Mouse (Mus musculus) stomach, postnatal 0 days (tissue): ENCODE results near the gene Morc3. TPM values are rescaled to one million over a fixed set of nuclear protein-coding genes. Genes with fewer than 3 reads are reported as not detected.
A peak's percentile ranks its signal among the peaks of the same experiment; 100 is the strongest.

Experiments
- ATAC-seq: fragments of 200-750 bp; cut with Nextera tagmentation; 2 replicates; pipeline ENCODE4 v1.8.0; 2017; ENCODE audit not compliant: low FRiP score, low TSS enrichment
- DNase-seq: peaks from one replicate; pipeline ENCODE4 v3.0.0-alpha.2; 2016; ENCODE audit warnings: low spot score
- H3K27ac ChIP-seq: fragments of 300-500 bp; sonication (generic); replicated peaks from 2 replicates; pipeline ENCODE4 v1.5.1; 2014; ENCODE audit warnings: mild to moderate bottlenecking, control low read depth
- H3K27me3 ChIP-seq: fragments of 300-500 bp; sonication (generic); 2 replicates; pipeline ENCODE4 v1.6.1; 2014; ENCODE audit warnings: low read length; ENCODE audit not compliant: control insufficient read depth, insufficient read depth
- H3K36me3 ChIP-seq: fragments of 300-500 bp; sonication (generic); 2 replicates; pipeline ENCODE4 v1.6.1; 2014; ENCODE audit warnings: low read length, mixed read lengths; ENCODE audit not compliant: control insufficient read depth, insufficient read depth
- H3K4me1 ChIP-seq: fragments of 300-500 bp; sonication (generic); replicated peaks from 2 replicates; pipeline ENCODE4 v1.6.1; 2014; ENCODE audit warnings: antibody characterized with exemption; ENCODE audit not compliant: control insufficient read depth, insufficient read depth
- H3K4me2 ChIP-seq: fragments of 300-500 bp; sonication (generic); replicated peaks from 2 replicates; pipeline ENCODE4 v1.6.1; 2014; ENCODE audit warnings: low read depth, mild to moderate bottlenecking, control low read depth, moderate library complexity
- H3K4me3 ChIP-seq: fragments of 300-500 bp; sonication (generic); 2 replicates; pipeline ENCODE4 v1.5.1; 2014; ENCODE audit warnings: low read depth, low read length, control low read depth
- H3K9ac ChIP-seq: fragments of 300-500 bp; sonication (generic); 2 replicates; pipeline ENCODE4 v1.6.1; 2014; ENCODE audit warnings: mild to moderate bottlenecking, low read length, control low read depth, mixed read lengths
- H3K9me3 ChIP-seq: fragments of 300-500 bp; sonication (generic); 2 replicates; pipeline ENCODE4 v1.6.1; 2016; ENCODE audit warnings: low read length; ENCODE audit not compliant: control insufficient read depth
- CTCF ChIP-seq: IDR thresholded peaks from 2 replicates; pipeline ENCODE4 v1.5.1; 2016; ENCODE audit warnings: antibody characterized with exemption, low read depth, mild to moderate bottlenecking, moderate library complexity
- EP300 ChIP-seq: optimal IDR thresholded peaks from 2 replicates; pipeline ENCODE3; 2016; ENCODE audit warnings: antibody characterized with exemption
- WGBS: fragments of 180-500 bp; shearing (Covaris S2); extraction: QIAGEN DNeasy Blood & Tissue Kit; methylation state at CpG from one replicate; pipeline ENCODE4 v1.1.7; 2014; 5-methylcytosine and 5-hydroxymethylcytosine counted together
- polyA plus RNA-seq: library from polyadenylated mRNA; unstranded; fragments of >200 nt; fragmentation: Nextera tagmentation; extraction: Ambion mirVana; gene quantifications from 2 replicates; pipeline ENCODE4 v1.2.1, GENCODE M21; 2015

Morc3 gene
- polyA plus RNA-seq, 1 experiment from 2014 or later, result 17.9 TPM

GRCm38 (mm10) chr16:93915338-93915849 is 83.5 kb downstream of the Morc3 start:
- no peak for ATAC-seq
- Histone ChIP-seq H3K27ac (no peak overlapping the region), H3K4me3 (no peak overlapping the region), H3K9me3 (no peaks in the 10 kb centered on the region), H3K36me3 (no peaks in the 10 kb centered on the region), H3K4me1 (no peaks in the 10 kb centered on the region), H3K4me2 (no peak overlapping the region), H3K9ac (no peak overlapping the region), H3K27me3 (no peaks in the 10 kb centered on the region)
- peak; percentile 62 for TF ChIP-seq CTCF
- TF ChIP-seq EP300, result no peak
- peak; percentile 62 for DNase-seq
- WGBS, result 33% methylated on average over 9 of the region's 10 CpGs

GRCm38 (mm10) chr16:93917712-93918678 is 86.1 kb downstream of the Morc3 start:
- no peaks in the 10 kb centered on the region for H3K36me3 ChIP-seq
- no peaks in the 10 kb centered on the region for H3K9me3 ChIP-seq
- H3K27ac ChIP-seq, result no peak overlapping the region
- peak; percentile 62 for ATAC-seq
- H3K4me1 ChIP-seq, result no peaks in the 10 kb centered on the region
- H3K27me3 ChIP-seq, result no peaks in the 10 kb centered on the region
- peak; percentile 87 for DNase-seq
- H3K4me3 ChIP-seq, result no peak overlapping the region
- TF ChIP-seq CTCF, result peak; percentile 89
- TF ChIP-seq EP300, result no peak
- 25% methylated on average over 22 of the region's 22 CpGs for WGBS
- H3K9ac ChIP-seq, result no peak overlapping the region
- 0 out of 2 replicates have a peak overlapping the region, but pooled peaks have one; percentile 25 for H3K4me2 ChIP-seq

- H3K4me2 ChIP-seq, result no peak overlapping the region
- no peaks in the 10 kb centered on the region for H3K9me3 ChIP-seq
- no peak overlapping the region for H3K9ac ChIP-seq
- ATAC-seq (no peak), DNase-seq (no peak)
- no peaks in the 10 kb centered on the region for H3K4me1 ChIP-seq
- H3K36me3 ChIP-seq, result no peaks in the 10 kb centered on the region
- WGBS, result 70% methylated on average over 8 of the region's 8 CpGs
- no peak overlapping the region for H3K4me3 ChIP-seq
- H3K27ac ChIP-seq, result no peak overlapping the region
- no peaks in the 10 kb centered on the region for H3K27me3 ChIP-seq
- TF ChIP-seq CTCF (no peak), EP300 (no peak)
Observed at GRCm38 (mm10) chr16:93918679-93919060, 86.7 kb downstream of the Morc3 start.

GRCm38 (mm10) chr16:93919189-93919588 is 87.3 kb downstream of the Morc3 start:
- no peak overlapping the region for H3K27ac ChIP-seq
- DNase-seq (no peak), ATAC-seq (peak; percentile 13; the same call in 1 of the 2 replicates)
- H3K9ac ChIP-seq, result no peak overlapping the region
- WGBS, result 81% methylated on average over 20 of the region's 20 CpGs
- H3K9me3 ChIP-seq, result no peaks in the 10 kb centered on the region
- no peak overlapping the region for H3K4me2 ChIP-seq
- TF ChIP-seq CTCF (no peak), EP300 (no peak)
- no peak overlapping the region for H3K4me3 ChIP-seq
- no peaks in the 10 kb centered on the region for H3K36me3 ChIP-seq
- H3K27me3 ChIP-seq, result no peaks in the 10 kb centered on the region
- H3K4me1 ChIP-seq, result no peaks in the 10 kb centered on the region

- Histone ChIP-seq H3K4me1 (no peaks in the 10 kb centered on the region), H3K4me2 (no peak overlapping the region), H3K9me3 (no peaks in the 10 kb centered on the region), H3K27ac (no peak overlapping the region), H3K27me3 (no peaks in the 10 kb centered on the region), H3K4me3 (no peak overlapping the region), H3K9ac (no peak overlapping the region), H3K36me3 (no peaks in the 10 kb centered on the region)
- DNase-seq (no peak), ATAC-seq (no peak)
- TF ChIP-seq CTCF, result no peak
- no peak for TF ChIP-seq EP300
- 74% methylated on average over 4 of the region's 4 CpGs for WGBS
Observed at GRCm38 (mm10) chr16:93920673-93921072, 88.8 kb downstream of the Morc3 start.

- Histone ChIP-seq H3K27me3 (no peaks in the 10 kb centered on the region), H3K4me1 (no peaks in the 10 kb centered on the region), H3K4me3 (no peak overlapping the region), H3K9ac (no peak overlapping the region), H3K27ac (no peak overlapping the region), H3K4me2 (no peak overlapping the region), H3K36me3 (no peaks in the 10 kb centered on the region), H3K9me3 (no peaks in the 10 kb centered on the region)
- TF ChIP-seq EP300, result no peak
- ATAC-seq (no peak), DNase-seq (no peak)
- WGBS, result 76% methylated on average over 5 of the region's 5 CpGs
Observed at GRCm38 (mm10) chr16:93922835-93923389, 91.0 kb downstream of the Morc3 start.
